Mouse (Mus musculus): ENCODE results near the gene Hirip3. TPM values are rescaled to one million over a fixed set of nuclear protein-coding genes. Genes with fewer than 3 reads are reported as not detected.
"Not testable (repeated sequence)": the region's sequence is repeated elsewhere in the genome, so short reads cannot be mapped to it uniquely, and the experiment has no call there.

The Hirip3 gene
- polyA plus RNA-seq, 1 experiment from 2014 or later: 15.2 TPM

DNA sequence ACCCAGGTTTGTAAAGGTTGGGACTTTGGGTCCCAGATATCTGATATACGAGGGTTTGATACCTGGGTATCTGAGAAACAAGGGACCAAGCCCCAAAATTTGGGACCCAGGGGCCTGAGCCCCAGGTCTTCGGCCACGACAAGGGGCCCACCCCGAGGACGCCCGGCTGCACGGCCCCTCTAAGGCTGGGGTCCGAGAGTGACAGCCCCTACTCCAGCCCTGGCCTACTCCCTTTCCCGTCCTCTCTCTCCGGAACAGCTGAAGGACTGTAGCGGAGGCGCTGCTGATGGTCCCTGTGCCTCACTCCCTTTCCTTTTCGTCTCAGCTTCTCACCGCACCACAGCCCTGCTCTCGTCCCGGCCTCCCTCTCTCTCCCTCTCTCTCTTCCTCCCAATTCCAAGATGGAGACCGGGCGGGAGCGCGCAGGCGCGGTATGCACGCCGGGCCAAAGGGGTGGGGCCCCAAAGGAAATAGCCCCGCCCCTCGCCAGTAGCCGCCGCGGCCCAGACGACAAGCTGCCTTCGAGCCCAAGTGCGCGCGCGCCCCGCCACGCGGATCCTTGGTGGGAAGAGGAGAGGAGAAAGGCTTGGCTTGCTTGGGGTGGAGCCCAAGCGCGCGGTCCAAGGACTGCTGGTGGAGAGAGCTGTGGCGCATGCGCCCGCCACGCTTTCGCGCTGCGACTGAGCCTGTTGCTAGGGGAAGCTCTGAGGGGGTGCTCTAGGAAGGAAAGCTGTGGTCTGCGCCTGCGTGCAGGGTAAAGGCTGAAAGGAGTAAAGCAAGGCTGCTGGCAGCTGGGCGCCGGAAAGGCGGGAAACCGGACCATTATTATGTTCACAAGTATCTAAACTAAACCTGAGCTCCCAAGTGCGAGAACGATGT lies 22.8 kb downstream of the Hirip3 start, which contains the start of gene Taok2:
Gene Taok2 (minus strand): TSS at position 418 of the 879 bp plus-strand sequence.
- Histone ChIP-seq H3K27me3 (ENCODE audit: control insufficient read depth, insufficient read depth, low read length) (no peaks in the 10 kb centered on the region), H3K4me1 (ENCODE audit: control insufficient read depth, insufficient read depth, low read length) (peaks cover 30% of the 10 kb centered on the region), H3K36me3 (ENCODE audit: control insufficient read depth, insufficient read depth, low read length) (peaks cover 10% of the 10 kb centered on the region), H3K9ac (replicated peaks; ENCODE audit: low read depth, low read length) (peak within 1 kb of the TSS; percentile 90), H3K4me2 (ENCODE audit: low read depth, low read length) (peak within 1 kb of the TSS; percentile 99), H3K9me3 (ENCODE audit: control insufficient read depth, low read length) (no peaks in the 10 kb centered on the region), H3K4me3 (ENCODE audit: low read depth, low read length) (peak within 1 kb of the TSS; percentile 85), H3K27ac (ENCODE audit: low read depth, low read length) (peak within 1 kb of the TSS; percentile 87)
- WGBS: under 1% methylated on average over 56 of the region's 56 CpGs
- peak; percentile 98 for ATAC-seq (ENCODE audit: low read depth)

DNA sequence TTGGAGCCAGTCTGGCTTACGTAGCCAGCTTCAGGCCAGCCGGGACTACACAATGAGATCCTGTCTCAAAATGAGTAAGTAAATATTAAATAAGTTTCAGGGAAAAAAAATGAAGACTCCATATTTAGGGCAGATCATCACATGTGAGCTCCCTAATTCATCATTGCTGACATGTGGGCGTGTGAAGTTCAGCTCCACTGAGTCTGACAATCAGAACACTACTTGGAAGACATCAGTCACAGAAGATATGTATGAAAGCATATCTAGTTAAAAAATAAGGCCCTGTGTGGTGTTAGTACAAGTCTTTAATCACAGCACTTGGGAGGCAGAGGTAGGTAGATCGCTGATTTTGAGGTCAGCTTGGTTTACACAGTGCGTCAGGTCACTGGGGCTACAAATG lies 25.5 kb downstream of the Hirip3 start:
- Histone ChIP-seq H3K4me2 (ENCODE audit: low read depth, low read length) (no peak overlapping the region), H3K4me1 (ENCODE audit: control insufficient read depth, insufficient read depth, low read length) (peaks cover 13% of the 10 kb centered on the region), H3K36me3 (ENCODE audit: control insufficient read depth, insufficient read depth, low read length) (no peaks in the 10 kb centered on the region), H3K27me3 (ENCODE audit: control insufficient read depth, insufficient read depth, low read length) (no peaks in the 10 kb centered on the region), H3K9me3 (ENCODE audit: control insufficient read depth, low read length) (no peaks in the 10 kb centered on the region), H3K4me3 (ENCODE audit: low read depth, low read length) (no peak overlapping the region), H3K27ac (ENCODE audit: low read depth, low read length) (no peak overlapping the region), H3K9ac (replicated peaks; ENCODE audit: low read depth, low read length) (no peak overlapping the region)
- ATAC-seq (ENCODE audit: low read depth): no peak
- 93% methylated on average over 5 of the region's 5 CpGs for WGBS

DNA sequence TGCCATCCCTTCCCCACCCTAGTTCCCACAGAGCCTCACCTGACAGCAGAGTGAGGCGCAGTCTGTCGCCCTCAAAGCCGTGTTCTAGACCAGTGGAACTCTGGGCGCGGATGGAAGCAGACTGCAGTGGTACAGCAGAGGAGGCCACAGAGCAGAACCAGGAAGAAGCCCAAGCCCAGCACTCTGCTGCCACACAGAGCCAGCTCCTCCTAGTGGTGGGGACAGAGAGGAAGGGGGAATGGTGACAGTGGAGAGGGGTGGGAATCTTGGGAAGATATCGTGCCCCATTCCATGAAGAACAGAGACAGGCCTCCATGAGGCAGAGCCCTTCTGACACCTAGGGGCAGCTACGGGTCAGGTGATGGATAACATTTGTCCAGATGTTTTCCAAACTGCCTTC lies 27.1 kb downstream of the Hirip3 start:
- Histone ChIP-seq H3K4me2 (ENCODE audit: low read depth, low read length) (no peak overlapping the region), H3K27me3 (ENCODE audit: control insufficient read depth, insufficient read depth, low read length) (no peaks in the 10 kb centered on the region), H3K4me1 (ENCODE audit: control insufficient read depth, insufficient read depth, low read length) (no peaks in the 10 kb centered on the region), H3K9ac (replicated peaks; ENCODE audit: low read depth, low read length) (no peak overlapping the region), H3K27ac (ENCODE audit: low read depth, low read length) (no peak overlapping the region), H3K36me3 (ENCODE audit: control insufficient read depth, insufficient read depth, low read length) (no peaks in the 10 kb centered on the region), H3K9me3 (ENCODE audit: control insufficient read depth, low read length) (no peaks in the 10 kb centered on the region), H3K4me3 (ENCODE audit: low read depth, low read length) (no peak overlapping the region)
- ATAC-seq (ENCODE audit: low read depth): no peak
- WGBS: 51% methylated on average over 7 of the region's 7 CpGs

DNA sequence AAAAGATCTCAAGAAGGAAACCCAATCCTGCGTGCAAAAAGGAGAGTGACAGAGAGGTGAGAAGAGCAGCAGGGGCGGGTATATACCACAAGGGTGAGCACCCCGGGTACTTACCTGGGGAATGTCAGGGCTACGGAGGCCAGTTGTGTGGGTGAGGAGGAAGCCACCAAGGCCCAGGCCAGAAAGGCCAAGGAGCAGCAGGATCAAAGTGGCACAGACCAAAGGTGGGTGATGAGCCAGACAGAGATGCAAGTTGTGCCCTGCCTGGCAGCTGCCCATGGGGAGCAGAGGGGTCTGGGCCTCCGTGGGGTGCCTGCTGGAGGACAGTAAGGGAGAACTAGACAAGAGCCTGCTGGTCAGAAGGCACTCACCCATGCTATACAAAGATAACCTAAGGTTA lies 35.1 kb downstream of the Hirip3 start:
- no peak for ATAC-seq (ENCODE audit: low read depth)
- H3K36me3 ChIP-seq (ENCODE audit: control insufficient read depth, insufficient read depth, low read length): no peaks in the 10 kb centered on the region
- no peaks in the 10 kb centered on the region for H3K27me3 ChIP-seq (ENCODE audit: control insufficient read depth, insufficient read depth, low read length)
- no peak overlapping the region for H3K27ac ChIP-seq (ENCODE audit: low read depth, low read length)
- H3K4me2 ChIP-seq (ENCODE audit: low read depth, low read length): no peak overlapping the region
- no peaks in the 10 kb centered on the region for H3K9me3 ChIP-seq (ENCODE audit: control insufficient read depth, low read length)
- peak overlapping the region; percentile 66; the same call in 1 of the 2 replicates for H3K4me3 ChIP-seq (ENCODE audit: low read depth, low read length)
- no peak overlapping the region for H3K9ac ChIP-seq (replicated peaks; ENCODE audit: low read depth, low read length)
- H3K4me1 ChIP-seq (ENCODE audit: control insufficient read depth, insufficient read depth, low read length): peaks cover 11% of the 10 kb centered on the region; the same call in 1 of the 2 replicates
- WGBS: 87% methylated on average over 5 of the region's 5 CpGs

DNA sequence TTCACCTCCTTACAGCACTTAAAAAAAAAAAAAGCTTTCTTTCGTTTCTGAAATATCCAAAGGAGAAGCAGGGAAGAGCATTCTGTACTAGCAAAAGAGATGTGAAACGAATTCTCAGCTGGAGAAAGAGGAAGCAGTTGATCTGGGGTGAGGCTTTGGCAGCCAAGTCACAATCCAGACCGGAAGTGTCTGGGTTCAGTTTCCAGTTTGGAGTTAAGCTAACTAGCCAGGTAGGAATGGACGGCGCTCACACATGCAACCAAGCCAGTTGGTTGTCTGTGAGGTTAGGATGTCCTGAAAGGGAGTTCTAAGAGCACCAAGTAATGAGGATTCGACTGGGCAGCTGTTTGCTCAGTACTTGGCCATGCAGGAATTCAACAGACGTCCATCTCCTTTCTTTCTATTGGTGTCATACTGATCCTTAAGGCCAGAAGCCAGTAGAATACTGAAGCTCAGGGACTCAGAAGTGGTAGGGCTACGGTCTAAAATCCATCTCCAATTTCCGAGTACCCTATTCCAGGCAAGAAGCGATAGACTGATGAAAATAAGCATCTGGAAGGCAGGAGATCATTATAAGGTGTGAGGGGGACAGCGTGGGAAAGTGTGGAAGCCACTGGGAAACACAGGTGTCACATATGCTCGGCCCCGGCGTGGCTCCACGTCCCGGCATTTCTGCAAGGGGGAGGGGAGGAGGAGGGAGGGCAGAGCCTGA lies 35.8 kb downstream of the Hirip3 start:
- no peaks in the 10 kb centered on the region for H3K27me3 ChIP-seq (ENCODE audit: control insufficient read depth, insufficient read depth, low read length)
- peaks cover 11% of the 10 kb centered on the region; the same call in 1 of the 2 replicates for H3K4me1 ChIP-seq (ENCODE audit: control insufficient read depth, insufficient read depth, low read length)
- H3K4me2 ChIP-seq (ENCODE audit: low read depth, low read length): peak overlapping the region; percentile 78
- peak; percentile 44 for ATAC-seq (ENCODE audit: low read depth)
- H3K27ac ChIP-seq (ENCODE audit: low read depth, low read length): peak overlapping the region; percentile 91
- peak overlapping the region; percentile 87 for H3K9ac ChIP-seq (replicated peaks; ENCODE audit: low read depth, low read length)
- 24% methylated on average over 16 of the region's 16 CpGs for WGBS
- no peaks in the 10 kb centered on the region for H3K36me3 ChIP-seq (ENCODE audit: control insufficient read depth, insufficient read depth, low read length)
- H3K4me3 ChIP-seq (ENCODE audit: low read depth, low read length): peak overlapping the region; percentile 66
- H3K9me3 ChIP-seq (ENCODE audit: control insufficient read depth, low read length): no peaks in the 10 kb centered on the region

DNA sequence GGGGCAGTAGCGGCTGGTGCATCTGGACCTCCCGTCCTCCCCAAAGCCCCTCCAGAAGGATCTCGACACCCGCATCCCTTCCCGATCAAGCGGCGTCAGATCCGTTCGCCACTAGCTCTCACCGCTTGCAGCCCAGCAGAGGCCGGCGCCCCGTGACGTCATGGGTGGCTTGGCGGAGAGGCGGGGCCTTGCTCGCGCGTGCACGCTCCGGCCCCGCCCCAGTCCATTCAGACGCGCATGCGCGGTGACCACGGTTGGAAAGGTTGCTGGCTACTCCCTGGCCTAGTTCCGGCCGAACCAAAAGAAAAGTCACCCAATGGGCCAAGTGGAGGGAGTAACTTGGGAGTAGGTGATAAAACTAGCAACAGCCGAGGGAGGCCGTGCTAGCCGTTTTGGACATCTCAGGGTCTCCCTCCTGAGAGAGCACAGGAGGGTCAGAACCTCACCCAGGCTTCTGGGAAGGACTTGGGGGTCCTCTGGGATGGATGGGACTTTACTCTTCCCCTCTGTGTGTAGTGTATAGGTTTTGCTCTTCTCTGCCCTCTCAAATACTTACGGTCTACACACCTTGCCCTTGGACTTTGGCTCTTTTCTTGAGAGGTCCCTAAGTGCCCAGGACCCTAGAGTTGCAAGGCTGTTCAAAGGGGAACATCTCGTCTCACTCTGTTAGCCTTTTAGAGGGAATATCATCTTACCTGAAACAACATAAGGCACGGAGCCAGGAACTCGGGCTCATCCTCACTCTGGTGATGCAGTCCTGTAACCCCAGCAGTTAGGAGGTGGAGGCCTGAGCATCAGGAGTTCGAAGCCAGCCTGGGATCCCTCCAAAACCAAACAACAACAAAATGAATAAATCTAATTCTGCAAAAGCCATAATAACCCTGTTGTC lies 36.6 kb downstream of the Hirip3 start:
- Histone ChIP-seq H3K27me3 (ENCODE audit: control insufficient read depth, insufficient read depth, low read length) (no peaks in the 10 kb centered on the region), H3K4me1 (ENCODE audit: control insufficient read depth, insufficient read depth, low read length) (peaks cover 11% of the 10 kb centered on the region; the same call in 1 of the 2 replicates), H3K27ac (ENCODE audit: low read depth, low read length) (peak overlapping the region; percentile 91), H3K9me3 (ENCODE audit: control insufficient read depth, low read length) (no peaks in the 10 kb centered on the region), H3K4me2 (ENCODE audit: low read depth, low read length) (peak overlapping the region; percentile 78), H3K9ac (replicated peaks; ENCODE audit: low read depth, low read length) (peak overlapping the region; percentile 87), H3K4me3 (ENCODE audit: low read depth, low read length) (peak overlapping the region; percentile 66), H3K36me3 (ENCODE audit: control insufficient read depth, insufficient read depth, low read length) (no peaks in the 10 kb centered on the region)
- peak; percentile 95 for ATAC-seq (ENCODE audit: low read depth)
- 12% methylated on average over 37 of the region's 37 CpGs for WGBS

DNA sequence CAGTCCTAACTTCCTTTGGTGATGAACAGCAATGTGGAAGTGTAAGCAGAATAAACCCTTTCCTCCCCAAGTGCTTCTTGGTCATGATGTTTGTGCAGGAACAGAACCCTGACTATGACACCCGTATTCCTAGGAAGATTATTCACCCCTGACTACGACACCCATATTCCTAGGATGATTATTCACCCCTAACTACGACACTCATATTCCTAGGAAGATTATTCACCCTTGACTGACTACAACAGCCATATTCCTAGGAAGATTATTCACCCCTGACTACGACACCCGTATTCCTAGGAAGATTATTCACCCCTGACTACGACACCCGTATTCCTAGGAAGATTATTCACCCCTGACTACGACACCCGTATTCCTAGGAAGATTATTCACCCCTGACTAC lies 38.0 kb downstream of the Hirip3 start:
- H3K4me2 ChIP-seq (ENCODE audit: low read depth, low read length); H3K36me3 ChIP-seq (ENCODE audit: control insufficient read depth, insufficient read depth, low read length); H3K27ac ChIP-seq (ENCODE audit: low read depth, low read length); H3K9ac ChIP-seq (replicated peaks; ENCODE audit: low read depth, low read length); ATAC-seq (ENCODE audit: low read depth); H3K4me3 ChIP-seq (ENCODE audit: low read depth, low read length); H3K9me3 ChIP-seq (ENCODE audit: control insufficient read depth, low read length); H3K27me3 ChIP-seq (ENCODE audit: control insufficient read depth, insufficient read depth, low read length): not testable (repeated sequence)
- peaks cover 11% of the 10 kb centered on the region; the same call in 1 of the 2 replicates for H3K4me1 ChIP-seq (ENCODE audit: control insufficient read depth, insufficient read depth, low read length)
- WGBS: 95% methylated on average over 7 of the region's 9 CpGs

DNA sequence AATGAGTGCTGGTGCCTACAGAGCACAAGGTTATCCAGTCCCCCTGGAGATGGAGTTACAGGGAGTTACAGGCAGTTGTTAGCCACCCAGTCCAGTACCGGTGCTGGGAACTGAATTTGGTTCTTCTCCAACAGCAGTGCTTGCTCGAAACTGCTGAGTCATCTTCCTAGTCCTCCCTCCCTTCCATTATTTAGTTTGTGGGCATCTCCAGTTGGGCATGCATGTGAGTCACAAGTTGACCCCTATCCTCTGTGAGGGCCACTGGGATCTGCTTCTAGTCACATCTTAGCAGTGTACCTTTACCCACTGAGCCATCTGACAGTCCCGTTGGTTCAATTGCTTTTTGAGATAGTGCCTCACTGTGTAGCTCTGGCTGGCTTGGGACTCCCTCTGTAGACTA lies 43.8 kb downstream of the Hirip3 start:
- WGBS: 72% methylated on average over 3 of the region's 3 CpGs
- Histone ChIP-seq H3K9ac (replicated peaks; ENCODE audit: low read depth, low read length) (no peak overlapping the region), H3K4me1 (ENCODE audit: control insufficient read depth, insufficient read depth, low read length) (no peaks in the 10 kb centered on the region), H3K9me3 (ENCODE audit: control insufficient read depth, low read length) (no peaks in the 10 kb centered on the region), H3K27me3 (ENCODE audit: control insufficient read depth, insufficient read depth, low read length) (no peaks in the 10 kb centered on the region), H3K36me3 (ENCODE audit: control insufficient read depth, insufficient read depth, low read length) (no peaks in the 10 kb centered on the region), H3K27ac (ENCODE audit: low read depth, low read length) (no peak overlapping the region), H3K4me3 (ENCODE audit: low read depth, low read length) (no peak overlapping the region), H3K4me2 (ENCODE audit: low read depth, low read length) (no peak overlapping the region)
- no peak for ATAC-seq (ENCODE audit: low read depth)

Data from neural tube, embryonic 14.5 days (tissue).